In the genomic region with DNA sequence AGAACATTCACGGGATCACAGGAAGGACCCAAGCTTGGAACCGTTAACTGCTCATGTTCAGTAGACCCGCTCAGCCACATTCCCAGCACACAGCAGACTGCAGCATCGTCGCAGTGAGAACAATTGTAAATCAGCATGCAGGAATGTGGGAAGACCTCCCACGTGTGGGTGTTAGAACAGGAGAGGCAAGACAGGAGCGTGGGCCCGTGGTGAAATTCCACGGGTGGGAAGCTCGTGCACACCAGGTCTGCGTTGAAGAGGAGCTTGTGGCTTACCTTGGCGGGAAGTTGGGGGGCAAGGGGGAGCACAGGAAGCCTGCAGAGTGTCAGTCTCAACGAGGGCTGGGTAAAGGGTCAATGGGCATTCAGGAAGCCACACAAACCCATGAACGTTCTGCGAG, we compare ENCODE assay signal across 17 mouse cellular contexts.
A peak's percentile ranks its signal among the peaks of the same experiment; 100 is the strongest.
DNase-seq lines count a peak whose midpoint lies in the region; ATAC-seq and TF ChIP-seq lines count a peak whose summit lies in the region.
"Had no signal": no experiment of that assay in that cellular context is flagged by ENCODE, and none has a peak within 500 bp of the region (broad histone marks: within the 10 kb centered on the region; RNA-seq: fewer than 3 reads in every experiment).

No protein-coding gene starts in this region.

- DNase-seq in frontal cortex, postnatal 10 days (ENCODE audit: low spot score in 2 of 2): no peak
- DNase-seq in Muller cell, postnatal 12 days (ENCODE audit: inconsistent ontology term): peak; percentile 44
- peak; percentile 51 to 54 for DNase-seq in layer of hippocampus, adult 8-10 months (ENCODE audit: low spot score in 2 of 2)
- peak; percentile 55 to 57 for DNase-seq in left cerebral cortex, postnatal 14 days (ENCODE audit: low spot score in 2 of 2)
- DNase-seq in lung, adult 2 months: no peak
- no peak for DNase-seq in adrenal gland, postnatal 10 days
- DNase-seq: adrenal gland, adult 8-10 months; cerebellum, adult 9-11 months; gastrocnemius, postnatal 14 days; heart, postnatal 36 days; kidney, adult 2 months; lung, embryonic 14.5 days; thymus, postnatal 25 days had no signal

- intact Hi-C loops in left cerebral cortex, postnatal 14 days (cut with DNase I): no loop called here

- TF ChIP-seq POLR2A in lung, adult 2 months (IDR thresholded peaks at IDR 0.05; ENCODE audit: borderline replicate concordance, extremely low read depth, low read depth, low read length): no peak

- peak; percentile 74 for ATAC-seq in frontal cortex, adult (ENCODE audit: low TSS enrichment)
- no peak for ATAC-seq in cerebellum, adult (ENCODE audit: insufficient number of reproducible peaks, low FRiP score, low TSS enrichment)
- ATAC-seq: forebrain, embryonic 16.5 days; midbrain, embryonic 15.5 days had no signal

- H3K4me1 ChIP-seq in lung, adult 2 months (ENCODE audit: control insufficient read depth, insufficient read depth, low read length): no peaks in the 10 kb centered on the region
- H3K4me1 ChIP-seq: midbrain, embryonic 15.5 days had no signal

- no peak for TF ChIP-seq CTCF in lung, adult 2 months (IDR thresholded peaks at IDR 0.05; ENCODE audit: insufficient read depth, low read length)

- WGBS in lung, adult 2 months: 58% methylated on average over 15 of the region's 15 CpGs

- no peak overlapping the region for H3K4me3 ChIP-seq in lung, adult 2 months (replicated peaks; ENCODE audit: extremely low read depth, low read depth, low read length)
- H3K4me3 ChIP-seq: midbrain, embryonic 15.5 days had no signal

Comparison
In these comparisons a context has a peak if more than half of its experiments do, and no peak if none do; other contexts are left out.
1. DNase-seq: peak in Muller cell, postnatal 12 days (single experiment), layer of hippocampus, adult 8-10 months (2 of 2) and left cerebral cortex, postnatal 14 days (2 of 2); none in frontal cortex, postnatal 10 days (0 of 2), lung, adult 2 months (single experiment) and adrenal gland, postnatal 10 days (single experiment).